Mouse (Mus musculus) hindbrain, embryonic 16.5 days (tissue): ENCODE results near the gene Anapc16. TPM values are rescaled to one million over a fixed set of nuclear protein-coding genes. Genes with fewer than 3 reads are reported as not detected.
A peak's percentile ranks its signal among the peaks of the same experiment; 100 is the strongest.

Experiments
- ATAC-seq: fragments of 200-750 bp; cut with Nextera tagmentation; 2 replicates; pipeline ENCODE4 v1.8.0; 2017; ENCODE audit warnings: moderate TSS enrichment, moderate library complexity
- H3K27ac ChIP-seq: fragments of 300-500 bp; sonication (generic); 2 replicates; pipeline ENCODE4 v1.5.1; 2014; ENCODE audit warnings: low read depth, mild to moderate bottlenecking, control low read depth, low read length, moderate library complexity
- H3K27me3 ChIP-seq: fragments of 300-500 bp; sonication (generic); replicated peaks from 2 replicates; pipeline ENCODE4 v1.6.1; 2014; ENCODE audit warnings: low read length; ENCODE audit not compliant: control insufficient read depth, insufficient read depth
- H3K36me3 ChIP-seq: fragments of 300-500 bp; sonication (generic); 2 replicates; pipeline ENCODE4 v1.6.1; 2014; ENCODE audit warnings: mild to moderate bottlenecking, low read length, moderate library complexity, mixed read lengths; ENCODE audit not compliant: control insufficient read depth, insufficient read depth
- H3K4me1 ChIP-seq: fragments of 300-500 bp; sonication (generic); 2 replicates; pipeline ENCODE4 v1.6.1; 2014; ENCODE audit warnings: low read depth, low read length; ENCODE audit not compliant: control insufficient read depth, insufficient read depth
- H3K4me2 ChIP-seq: fragments of 300-500 bp; sonication (generic); 2 replicates; pipeline ENCODE4 v1.6.1; 2014; ENCODE audit warnings: mild to moderate bottlenecking, low read length, control low read depth, moderate library complexity
- H3K4me3 ChIP-seq: fragments of 300-500 bp; sonication (generic); 2 replicates; pipeline ENCODE4 v1.5.1; 2014; ENCODE audit warnings: mild to moderate bottlenecking, low read length, control low read depth, moderate library complexity
- H3K9ac ChIP-seq: fragments of 300-500 bp; sonication (generic); 2 replicates; pipeline ENCODE4 v1.6.1; 2014; ENCODE audit warnings: low read depth, mild to moderate bottlenecking, control low read depth, low read length, moderate library complexity
- H3K9me3 ChIP-seq: fragments of 300-500 bp; sonication (generic); 2 replicates; pipeline ENCODE4 v1.6.1; 2014; ENCODE audit warnings: mild to moderate bottlenecking, low read length, moderate library complexity; ENCODE audit not compliant: control insufficient read depth
- WGBS: fragments of 180-500 bp; shearing (Covaris S2); extraction: QIAGEN DNeasy Blood & Tissue Kit; methylation state at CpG from one replicate; pipeline ENCODE4 v1.1.7; 2014; 5-methylcytosine and 5-hydroxymethylcytosine counted together
- polyA plus RNA-seq: library from polyadenylated mRNA; unstranded; fragments of >200 nt; fragmentation: Nextera tagmentation; extraction: Ambion mirVana; gene quantifications from 2 replicates; pipeline ENCODE4 v1.2.1, GENCODE M21; 2015

Anapc16 gene
- polyA plus RNA-seq, 1 experiment from 2014 or later: 116 TPM

DNA sequence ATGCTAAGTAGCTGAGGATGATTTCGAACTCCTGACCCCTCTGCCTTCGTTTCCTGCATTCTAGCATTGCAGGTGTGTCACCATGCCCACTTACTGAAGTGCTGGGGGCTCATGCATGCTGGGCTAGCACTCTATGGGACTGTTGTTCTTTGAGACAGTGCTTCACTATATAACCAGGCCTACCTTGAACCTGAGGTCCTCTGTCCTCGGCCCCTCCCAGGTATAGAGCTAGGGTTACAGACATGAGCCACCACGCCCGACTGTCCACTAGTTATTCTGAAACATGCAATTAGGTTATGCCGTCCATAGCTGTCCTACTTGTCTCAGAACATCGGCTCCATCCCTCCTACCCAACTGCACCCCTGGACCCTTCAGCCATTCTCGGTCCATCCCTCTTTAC, 31.1 kb downstream of the Anapc16 start:
- no peak overlapping the region for H3K4me3 ChIP-seq
- no peaks in the 10 kb centered on the region for H3K9me3 ChIP-seq
- no peak overlapping the region for H3K27ac ChIP-seq
- peaks cover 22% of the 10 kb centered on the region for H3K4me1 ChIP-seq
- no peaks in the 10 kb centered on the region for H3K36me3 ChIP-seq
- H3K4me2 ChIP-seq: no peak overlapping the region
- WGBS: 94% methylated on average over 8 of the region's 8 CpGs
- H3K27me3 ChIP-seq: no peaks in the 10 kb centered on the region
- no peak overlapping the region for H3K9ac ChIP-seq
- ATAC-seq: no peak

DNA sequence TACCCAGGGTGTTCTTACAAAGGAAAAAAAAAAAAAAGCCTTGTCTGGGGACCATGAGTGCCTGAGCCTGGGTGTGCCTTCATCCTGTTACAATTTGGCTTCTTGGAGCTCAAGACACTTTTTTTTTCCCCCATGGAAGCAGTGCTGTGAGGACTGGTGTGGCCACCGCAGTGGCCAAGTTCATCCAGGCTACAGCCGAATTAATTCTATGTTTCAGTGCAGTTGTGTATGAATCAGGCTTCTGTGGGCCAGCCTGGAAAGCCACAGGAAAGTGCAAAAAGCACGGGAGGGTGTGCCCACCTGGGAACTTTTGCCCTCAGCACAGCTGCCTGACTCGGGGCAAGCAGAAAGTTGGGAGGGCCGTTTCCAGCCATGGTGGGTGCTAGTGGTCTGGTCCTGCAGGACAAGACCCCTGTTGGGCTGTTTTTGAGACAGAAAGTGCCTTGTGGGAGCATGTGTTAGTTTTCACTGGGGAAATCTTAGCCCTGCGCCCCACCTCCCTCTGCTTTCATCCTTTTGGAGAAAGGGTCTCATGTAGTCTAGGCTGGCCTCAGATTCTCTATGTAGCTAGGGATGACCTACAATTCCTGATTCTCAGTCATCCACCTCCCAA, 32.4 kb downstream of the Anapc16 start:
- no peak for ATAC-seq
- 28% methylated on average over 6 of the region's 6 CpGs for WGBS

GRCm38 (mm10) chr10:59969821-59970449, 33.0 kb downstream of the Anapc16 start:
- WGBS: under 1% methylated on average over 25 of the region's 25 CpGs
- peak; percentile 79 for ATAC-seq
- no peaks in the 10 kb centered on the region for H3K9me3 ChIP-seq
- H3K4me3 ChIP-seq: peak overlapping the region; percentile 50
- peaks cover 25% of the 10 kb centered on the region for H3K4me1 ChIP-seq
- peak overlapping the region; percentile 94 for H3K27ac ChIP-seq
- H3K27me3 ChIP-seq: no peaks in the 10 kb centered on the region
- H3K9ac ChIP-seq: peak overlapping the region; percentile 87
- H3K36me3 ChIP-seq: no peaks in the 10 kb centered on the region
- H3K4me2 ChIP-seq: peak overlapping the region; percentile 64

More for the DNA sequence above, 32.4 kb downstream of the Anapc16 start:
- Histone ChIP-seq H3K27ac (peak overlapping the region; percentile 94), H3K27me3 (no peaks in the 10 kb centered on the region), H3K9me3 (no peaks in the 10 kb centered on the region), H3K4me3 (peak overlapping the region; percentile 50), H3K4me2 (peak overlapping the region; percentile 64), H3K9ac (peak overlapping the region; percentile 87), H3K4me1 (peaks cover 22% of the 10 kb centered on the region), H3K36me3 (no peaks in the 10 kb centered on the region)

DNA sequence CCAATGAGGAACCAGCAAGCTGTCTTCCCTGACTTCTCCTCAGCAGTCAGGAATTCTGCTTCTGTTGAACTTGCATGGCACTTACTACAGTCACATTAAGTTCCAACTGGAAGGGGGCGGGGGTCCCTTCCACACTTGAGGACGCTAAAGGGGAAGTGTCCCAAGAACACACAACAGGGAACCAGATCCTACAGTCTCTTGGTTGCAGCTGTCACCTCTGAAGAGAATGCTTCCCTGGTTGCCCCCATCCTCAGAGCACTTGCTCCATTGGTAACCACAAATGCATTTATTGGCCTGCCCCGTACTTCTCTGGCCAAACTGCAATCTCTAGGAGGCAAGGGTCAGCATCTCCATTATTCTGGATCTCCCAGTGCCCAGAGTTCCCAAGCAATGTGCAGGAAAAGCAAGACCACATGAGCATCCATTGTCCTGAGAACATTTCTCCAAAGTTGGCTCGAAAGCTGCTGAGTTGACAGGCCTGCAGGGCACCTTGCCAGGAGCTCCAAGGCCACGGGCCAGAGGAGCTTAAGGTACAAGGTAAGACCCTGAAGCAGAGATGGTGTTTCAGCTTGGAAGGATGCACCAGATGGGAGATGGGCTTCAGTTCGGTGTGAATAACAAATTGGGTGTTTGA, 35.5 kb downstream of the Anapc16 start:
- no peak for ATAC-seq
- WGBS: 80% methylated on average over 6 of the region's 6 CpGs
- no peak overlapping the region for H3K27ac ChIP-seq
- no peak overlapping the region for H3K4me3 ChIP-seq
- H3K9me3 ChIP-seq: no peaks in the 10 kb centered on the region
- H3K4me1 ChIP-seq: peaks cover 17% of the 10 kb centered on the region
- no peak overlapping the region for H3K9ac ChIP-seq
- no peaks in the 10 kb centered on the region for H3K36me3 ChIP-seq
- no peak overlapping the region for H3K4me2 ChIP-seq
- H3K27me3 ChIP-seq: no peaks in the 10 kb centered on the region

DNA sequence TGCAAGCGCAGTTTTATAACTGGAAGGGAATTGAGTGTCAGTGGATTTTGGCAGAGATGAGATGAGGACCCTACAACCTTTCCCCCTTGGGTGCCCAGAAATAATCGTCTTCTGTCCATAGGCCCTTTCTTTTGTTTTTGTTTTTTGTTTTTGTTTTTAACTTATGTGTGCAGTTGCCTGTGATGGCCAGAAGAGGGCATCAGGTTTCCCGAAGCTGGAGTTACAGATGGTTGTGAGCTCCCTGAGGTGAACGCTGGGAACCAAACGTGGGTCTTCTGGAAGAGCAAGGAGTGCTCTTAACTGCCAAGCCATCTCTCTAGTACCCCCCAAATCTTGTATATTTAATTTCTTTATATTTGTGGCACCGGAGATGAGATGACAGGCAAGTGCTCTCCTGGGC, 36.2 kb downstream of the Anapc16 start:
- H3K27me3 ChIP-seq: no peaks in the 10 kb centered on the region
- peaks cover 17% of the 10 kb centered on the region for H3K4me1 ChIP-seq
- H3K4me2 ChIP-seq: no peak overlapping the region
- H3K36me3 ChIP-seq: no peaks in the 10 kb centered on the region
- no peak overlapping the region for H3K4me3 ChIP-seq
- no peaks in the 10 kb centered on the region for H3K9me3 ChIP-seq
- 91% methylated on average over 6 of the region's 6 CpGs for WGBS
- ATAC-seq: no peak
- no peak overlapping the region for H3K9ac ChIP-seq
- H3K27ac ChIP-seq: no peak overlapping the region

- no peak for ATAC-seq
- Histone ChIP-seq H3K4me2 (no peak overlapping the region), H3K9me3 (no peaks in the 10 kb centered on the region), H3K27me3 (no peaks in the 10 kb centered on the region), H3K27ac (no peak overlapping the region), H3K4me3 (no peak overlapping the region), H3K4me1 (peaks cover 17% of the 10 kb centered on the region), H3K9ac (no peak overlapping the region), H3K36me3 (no peaks in the 10 kb centered on the region)
- WGBS: 72% methylated on average over 8 of the region's 8 CpGs
Observed at GRCm38 (mm10) chr10:59965788-59966187, 37.1 kb downstream of the Anapc16 start.

GRCm38 (mm10) chr10:59965362-59965695, 37.6 kb downstream of the Anapc16 start:
- Histone ChIP-seq H3K4me3 (no peak overlapping the region), H3K9ac (no peak overlapping the region), H3K9me3 (no peaks in the 10 kb centered on the region), H3K36me3 (no peaks in the 10 kb centered on the region), H3K27ac (no peak overlapping the region), H3K4me2 (no peak overlapping the region), H3K4me1 (peaks cover 13% of the 10 kb centered on the region), H3K27me3 (no peaks in the 10 kb centered on the region)
- ATAC-seq: no peak
- WGBS: 39% methylated on average over 9 of the region's 9 CpGs

GRCm38 (mm10) chr10:59964504-59965361, 38.2 kb downstream of the Anapc16 start:
- Histone ChIP-seq H3K27ac (0 out of 2 replicates have a peak overlapping the region, but pooled peaks have one; percentile 35), H3K4me1 (peaks cover 10% of the 10 kb centered on the region), H3K4me3 (peak overlapping the region; percentile 9; the same call in 1 of the 2 replicates), H3K27me3 (no peaks in the 10 kb centered on the region), H3K9me3 (no peaks in the 10 kb centered on the region), H3K36me3 (no peaks in the 10 kb centered on the region), H3K9ac (peak overlapping the region; percentile 47), H3K4me2 (peak overlapping the region; percentile 46)
- peak; percentile 54 for ATAC-seq
- 7% methylated on average over 19 of the region's 23 CpGs for whole genome bisulfite sequencing

GRCm38 (mm10) chr10:59963609-59964008, 39.3 kb downstream of the Anapc16 start:
- no peak for ATAC-seq
- Histone ChIP-seq H3K9me3 (no peaks in the 10 kb centered on the region), H3K36me3 (no peaks in the 10 kb centered on the region), H3K9ac (no peak overlapping the region), H3K27me3 (no peaks in the 10 kb centered on the region), H3K4me1 (peaks cover 18% of the 10 kb centered on the region), H3K4me3 (no peak overlapping the region), H3K4me2 (no peak overlapping the region), H3K27ac (no peak overlapping the region)
- 58% methylated on average over 2 of the region's 2 CpGs for WGBS
